Mouse (Mus musculus) MEL (cell line): ENCODE results near the gene Tnrc18.

Experiments
- CTCF ChIP-seq, 3 experiments: IDR thresholded peaks in 2 of 3; conservative IDR thresholded peaks in 1 of 3; 2 replicates each; pipeline ENCODE4 v1.5.1; 2011 to 2012; ENCODE audit warnings: low read length in 3 of 3, low read depth in 2 of 3, mild to moderate bottlenecking in 2 of 3, improper control_type of control experiment in 1 of 3, inconsistent platforms in 1 of 3, mixed read lengths in 1 of 3, moderate library complexity in 1 of 3; ENCODE audit not compliant: control insufficient read depth in 1 of 3, insufficient read depth in 1 of 3, poor library complexity in 1 of 3, severe bottlenecking in 1 of 3
- E2F4 ChIP-seq: IDR thresholded peaks from 2 replicates; pipeline ENCODE4 v1.6.1; 2011; ENCODE audit warnings: low read depth, low read length, improper control_type of control experiment, borderline replicate concordance
- ELF1 ChIP-seq: IDR thresholded peaks from 2 replicates; pipeline ENCODE4 v1.6.1; 2014; ENCODE audit warnings: low read depth, mild to moderate bottlenecking, inconsistent platforms, low read length, improper control_type of control experiment, moderate library complexity
- GABPA ChIP-seq: IDR thresholded peaks from 2 replicates; pipeline ENCODE4 v1.6.1; 2012; ENCODE audit warnings: low read depth, mild to moderate bottlenecking, inconsistent platforms, low read length, improper control_type of control experiment, moderate library complexity
- HCFC1 ChIP-seq: IDR thresholded peaks from 2 replicates; pipeline ENCODE4 v1.6.1; 2012; ENCODE audit warnings: low read depth, mild to moderate bottlenecking, inconsistent platforms, low read length, improper control_type of control experiment, moderate library complexity
- NRF1 ChIP-seq: IDR thresholded peaks from 2 replicates; pipeline ENCODE4 v1.6.1; 2014; ENCODE audit warnings: low read depth, mild to moderate bottlenecking, inconsistent platforms, low read length, improper control_type of control experiment, moderate library complexity; ENCODE audit not compliant: poor library complexity, insufficient read depth, severe bottlenecking
- POLR2A ChIP-seq, 2 experiments: IDR thresholded peaks; 2 replicates each; pipeline ENCODE4 v1.6.1; 2011 to 2012; ENCODE audit warnings: low read length in 2 of 2, mild to moderate bottlenecking in 2 of 2, control low read depth in 1 of 2, improper control_type of control experiment in 1 of 2, low read depth in 1 of 2, moderate library complexity in 1 of 2; ENCODE audit not compliant: control insufficient read depth in 1 of 2, insufficient read depth in 1 of 2, poor library complexity in 1 of 2
- TCF12 ChIP-seq: IDR thresholded peaks from 2 replicates; pipeline ENCODE4 v1.6.1; 2014; ENCODE audit warnings: low read depth, mild to moderate bottlenecking, inconsistent platforms, low read length, improper control_type of control experiment, moderate library complexity
- ZC3H11A ChIP-seq: IDR thresholded peaks from 2 replicates; pipeline ENCODE4 v1.6.1; 2012; ENCODE audit warnings: low read depth, mild to moderate bottlenecking, inconsistent platforms, low read length, improper control_type of control experiment

- TF ChIP-seq HCFC1: no peak
- no peak for TF ChIP-seq E2F4
- no peak for TF ChIP-seq GABPA
- no peak for TF ChIP-seq TCF12
- no peak for TF ChIP-seq ELF1
- no peak for TF ChIP-seq NRF1
- TF ChIP-seq CTCF (IDR thresholded peaks at IDR 0.05 in 2 of 3, conservative IDR thresholded peaks at IDR 0.05 in 1 of 3; ENCODE audit: control insufficient read depth in 1 of 3, insufficient read depth in 1 of 3, low read depth in 2 of 3, low read length in 3 of 3, poor library complexity in 1 of 3, severe bottlenecking in 1 of 3): no peak
- TF ChIP-seq POLR2A (IDR thresholded peaks at IDR 0.05; ENCODE audit: control insufficient read depth in 1 of 2, insufficient read depth in 1 of 2, low read depth in 1 of 2, low read length in 2 of 2, poor library complexity in 1 of 2): no peak
- no peak for TF ChIP-seq ZC3H11A
Measured at GRCm38 (mm10) chr5:142780579-142780978, 36.9 kb downstream of the Tnrc18 start.
